10 mouse cellular contexts compared by ENCODE assay signal in the genomic region with DNA sequence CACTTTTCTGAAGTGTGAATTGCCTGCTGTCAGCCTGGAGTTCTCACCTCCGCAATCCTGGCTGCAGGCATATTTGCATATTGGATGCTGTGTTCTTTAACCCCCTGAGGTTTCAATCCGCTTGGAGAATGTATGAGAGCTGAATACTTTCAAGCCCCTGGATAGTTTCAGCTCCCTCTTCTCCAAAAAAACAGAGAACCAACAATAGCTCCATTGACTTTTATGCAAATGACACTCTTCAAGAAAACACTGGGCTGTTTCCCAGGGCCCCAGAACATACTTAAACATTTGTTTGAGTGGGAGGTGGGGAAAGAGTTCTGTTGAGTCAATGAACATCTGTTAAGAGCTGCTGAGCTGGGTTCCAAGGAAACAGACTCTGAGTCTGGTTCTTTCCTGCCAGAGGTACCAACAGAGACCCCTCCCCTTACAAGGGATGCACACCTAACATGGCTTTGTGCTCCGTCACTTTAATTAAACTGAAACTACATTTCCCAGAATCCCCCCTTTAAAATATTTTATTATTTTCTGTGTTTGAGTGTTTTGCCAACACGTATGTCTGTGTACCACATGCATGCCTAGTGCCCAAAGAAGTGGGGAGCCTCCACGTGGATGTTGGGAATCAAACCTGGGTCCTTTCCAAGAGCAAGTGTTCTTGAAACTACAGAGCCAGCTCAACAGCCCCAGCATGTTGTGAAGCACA. TPM values are rescaled to one million over a fixed set of nuclear protein-coding genes. Genes with fewer than 3 reads are reported as not detected.
DNase-seq lines count a peak whose midpoint lies in the region; ATAC-seq and TF ChIP-seq lines count a peak whose summit lies in the region.
"Had no signal": no experiment of that assay in that cellular context is flagged by ENCODE, and none has a peak within 500 bp of the region (broad histone marks: within the 10 kb centered on the region; RNA-seq: fewer than 3 reads in every experiment).

No protein-coding gene starts in this region.

- 64% methylated on average over 5 of the region's 5 CpGs for WGBS in liver, embryonic 12.5 days (ENCODE audit: insufficient replicate concordance)

- H3K36me3 ChIP-seq in ES-E14 (ENCODE audit: control insufficient read depth, insufficient read depth, low read length, poor library complexity, severe bottlenecking): no peaks in the 10 kb centered on the region
- peaks cover 3% of the 10 kb centered on the region; the same call in 1 of the 2 replicates for H3K36me3 ChIP-seq in liver, embryonic 12.5 days

- no peaks in the 10 kb centered on the region for H3K27me3 ChIP-seq in liver, embryonic 12.5 days (replicated peaks)

- no peak overlapping the region for H3K9ac ChIP-seq in ES-E14 (ENCODE audit: insufficient read depth, low read depth, low read length, poor library complexity, severe bottlenecking)
- no peak overlapping the region for H3K9ac ChIP-seq in liver, embryonic 12.5 days

- H3K4me3 ChIP-seq in ES-E14 (ENCODE audit: insufficient read depth in 1 of 2, low read depth in 1 of 2, low read length in 2 of 2, poor library complexity in 1 of 2, severe bottlenecking in 1 of 2): no peak overlapping the region
- H3K4me3 ChIP-seq in liver, embryonic 12.5 days: no peak overlapping the region
- H3K4me3 ChIP-seq: myocyte had no signal

- 0 out of 4 replicates have a peak, but pooled peaks cover 2% of the 10 kb centered on the region in 2 experiments for H3K4me1 ChIP-seq in ES-E14 (ENCODE audit: control insufficient read depth in 2 of 2, insufficient read depth in 2 of 2, low read length in 2 of 2, poor library complexity in 1 of 2)
- peaks cover 2% of the 10 kb centered on the region for H3K4me1 ChIP-seq in liver, embryonic 12.5 days

- no peak overlapping the region for H3K4me2 ChIP-seq in liver, embryonic 12.5 days

- H3K27ac ChIP-seq in ES-E14 (ENCODE audit: insufficient read depth, low read depth, low read length, poor library complexity, severe bottlenecking): no peak overlapping the region
- H3K27ac ChIP-seq in liver, embryonic 12.5 days: no peak overlapping the region

- in situ Hi-C loops in ES-E14 (cut with MboI; ENCODE audit: low sequenced_read_pairs in 2 of 2, unreplicated experiment in 2 of 2): no loop called here

- peak; percentile 69 to 73 for DNase-seq in cerebellum, postnatal 10 days
- DNase-seq in ES-E14 (ENCODE audit: low read depth, low spot score): no peak
- peak; percentile 42 to 45 for DNase-seq in frontal cortex, postnatal 14 days (ENCODE audit: low spot score in 2 of 2)
- peak; percentile 56 to 62 for DNase-seq in left cerebral cortex, postnatal 36 days (ENCODE audit: low spot score in 2 of 2)
- no peak for DNase-seq in spleen, postnatal 14 days (ENCODE audit: low spot score in 2 of 2)
- DNase-seq in testis, postnatal 10 days (ENCODE audit: low spot score): no peak

- H3K9me3 ChIP-seq in ES-E14 (ENCODE audit: control insufficient read depth, insufficient read depth, low read depth, low read length): no peaks in the 10 kb centered on the region
- H3K9me3 ChIP-seq in liver, embryonic 12.5 days (replicated peaks): no peaks in the 10 kb centered on the region

- no peak for ATAC-seq in cerebellum, adult (ENCODE audit: insufficient number of reproducible peaks, low FRiP score, low TSS enrichment)
- no peak for ATAC-seq in liver, embryonic 12.5 days

- intact Hi-C loops in left cerebral cortex, postnatal 36 days (cut with DNase I): no loop called here

TF ChIP-seq in ES-E14, 5 proteins besides CTCF, POLR2A, EP300 and RAD21:
- TF ChIP-seq HCFC1 (IDR thresholded peaks at IDR 0.05; ENCODE audit: borderline replicate concordance, insufficient read depth, low read length) (peak; percentile 9; the same call in 1 of the 2 replicates), ZC3H11A (IDR thresholded peaks at IDR 0.05; ENCODE audit: borderline replicate concordance, low read depth, low read length) (no peak)

RNA-seq across cellular contexts. Expression of gene Nudt2, which starts 5.9 kb away (rescaled TPM):
- 11.9 and 19.8 TPM in 2 replicates for total RNA-seq in ES-E14 (2012; rRNA removed)
- total RNA-seq in left cerebral cortex, postnatal 36 days (2021): 10 to 100 TPM; 27.1 to 30.1 TPM
- polyA plus RNA-seq in liver, embryonic 12.5 days (2016; fragmentation: Nextera tagmentation; extraction: Ambion mirVana): 30.9 and 31.7 TPM in 2 replicates

RNA-seq across cellular contexts. Expression of gene Kif24, which starts 6.1 kb away (rescaled TPM):
- 9.7 and 13.1 TPM in 2 replicates for total RNA-seq in ES-E14 (2012; rRNA removed)
- total RNA-seq in left cerebral cortex, postnatal 36 days (2021): 1 to 10 TPM; 1.2 to 1.8 TPM
- polyA plus RNA-seq in liver, embryonic 12.5 days (2016; fragmentation: Nextera tagmentation; extraction: Ambion mirVana): 9.0 and 9.5 TPM in 2 replicates

RNA-seq across cellular contexts. Expression of gene AI464131, which starts 32.0 kb away (rescaled TPM):
- 6.4 and 11.6 TPM in 2 replicates for total RNA-seq in ES-E14 (2012; rRNA removed)
- total RNA-seq in left cerebral cortex, postnatal 36 days (2021): 10 to 100 TPM; 31.8 to 32.1 TPM
- 0.57 and 0.98 TPM in 2 replicates for polyA plus RNA-seq in liver, embryonic 12.5 days (2016; fragmentation: Nextera tagmentation; extraction: Ambion mirVana)

RNA-seq across cellular contexts. Expression of gene 1110017D15Rik, which starts 46.3 kb away (rescaled TPM):
- not detected in 2 replicates for total RNA-seq in ES-E14 (2012; rRNA removed)
- total RNA-seq in left cerebral cortex, postnatal 36 days (2021): 1 to 10 TPM; 3.4 to 5.9 TPM
- polyA plus RNA-seq in liver, embryonic 12.5 days (2016; fragmentation: Nextera tagmentation; extraction: Ambion mirVana): not detected in 2 replicates
- total RNA-seq: gastrocnemius, adult 18-20 months had no signal

Comparison
In these comparisons a context has a peak if more than half of its experiments do, and no peak if none do; other contexts are left out.
1. DNase-seq: peak in cerebellum, postnatal 10 days (2 of 2), frontal cortex, postnatal 14 days (2 of 2) and left cerebral cortex, postnatal 36 days (2 of 2); none in ES-E14 (single experiment), spleen, postnatal 14 days (0 of 2) and testis, postnatal 10 days (single experiment).